Mouse (Mus musculus) embryonic facial prominence, embryonic 15.5 days (tissue): ENCODE results near the gene Kcnb1. TPM values are rescaled to one million over a fixed set of nuclear protein-coding genes. Genes with fewer than 3 reads are reported as not detected.
A peak's percentile ranks its signal among the peaks of the same experiment; 100 is the strongest.

Experiments used
- ATAC-seq: fragments of 200-750 bp; cut with Nextera tagmentation; 2 replicates; pipeline ENCODE4 v1.8.0; 2017; ENCODE audit warnings: low read depth, moderate TSS enrichment; ENCODE audit not compliant: insufficient number of reproducible peaks, low FRiP score, low TSS enrichment
- H3K27ac ChIP-seq: fragments of 300-500 bp; sonication (generic); replicated peaks from 2 replicates; pipeline ENCODE4 v1.5.1; 2015; ENCODE audit warnings: mild to moderate bottlenecking, inconsistent platforms
- H3K27me3 ChIP-seq: fragments of 300-500 bp; sonication (generic); 2 replicates; pipeline ENCODE4 v1.6.1; 2015; ENCODE audit warnings: inconsistent platforms
- H3K36me3 ChIP-seq: fragments of 300-500 bp; sonication (generic); 2 replicates; pipeline ENCODE4 v1.6.1; 2015; ENCODE audit warnings: mild to moderate bottlenecking, inconsistent platforms
- H3K4me1 ChIP-seq: fragments of 300-500 bp; sonication (generic); 2 replicates; pipeline ENCODE4 v1.6.1; 2015; ENCODE audit warnings: inconsistent platforms
- H3K4me2 ChIP-seq: fragments of 300-500 bp; sonication (generic); replicated peaks from 2 replicates; pipeline ENCODE4 v1.6.1; 2015; ENCODE audit warnings: mild to moderate bottlenecking, inconsistent platforms
- H3K4me3 ChIP-seq: fragments of 300-500 bp; sonication (generic); replicated peaks from 2 replicates; pipeline ENCODE4 v1.5.1; 2015; ENCODE audit warnings: mild to moderate bottlenecking, inconsistent platforms
- H3K9ac ChIP-seq: fragments of 300-500 bp; sonication (generic); 2 replicates; pipeline ENCODE4 v1.6.1; 2015; ENCODE audit warnings: inconsistent platforms
- H3K9me3 ChIP-seq: fragments of 300-500 bp; sonication (generic); replicated peaks from 2 replicates; pipeline ENCODE4 v1.6.1; 2016; ENCODE audit warnings: inconsistent platforms
- WGBS: fragments of 180-500 bp; shearing (Covaris S2); methylation state at CpG from one replicate; pipeline ENCODE4 v1.1.7; 2015; 5-methylcytosine and 5-hydroxymethylcytosine counted together
- polyA plus RNA-seq: library from polyadenylated mRNA; unstranded; fragments of >200 nt; fragmentation: Nextera tagmentation; extraction: Ambion mirVana; gene quantifications from 2 replicates; pipeline ENCODE4 v1.2.1, GENCODE M21; 2015

The Kcnb1 gene
- polyA plus RNA-seq, 1 experiment from 2014 or later = 1.2 TPM

DNA sequence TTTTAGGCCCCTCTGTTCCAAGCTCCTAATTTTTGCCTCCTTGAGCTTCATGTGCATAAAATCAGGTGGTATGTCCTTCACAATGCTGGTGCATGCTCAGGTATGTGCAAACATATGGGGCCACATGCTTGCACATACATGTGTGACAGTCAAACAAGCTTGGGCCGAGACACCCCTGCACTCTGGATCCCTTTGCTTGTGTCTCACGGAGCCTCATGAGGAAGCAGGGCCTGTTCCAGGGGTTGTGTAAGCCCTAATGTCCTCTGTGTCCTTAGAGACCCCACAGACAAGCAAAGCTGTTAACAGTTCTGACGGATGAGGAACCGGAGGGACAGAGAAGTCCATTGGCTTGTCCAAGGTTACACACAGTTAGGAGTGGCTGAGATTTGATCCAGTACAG lies 30.2 kb downstream of the Kcnb1 start:
- WGBS = 87% methylated on average over 4 of the region's 4 CpGs
- ATAC-seq = no peak
- Histone ChIP-seq H3K4me1 (peaks cover 26% of the 10 kb centered on the region), H3K4me2 (no peak overlapping the region), H3K9ac (no peak overlapping the region), H3K9me3 (no peaks in the 10 kb centered on the region), H3K4me3 (no peak overlapping the region), H3K27me3 (no peaks in the 10 kb centered on the region), H3K27ac (no peak overlapping the region), H3K36me3 (no peaks in the 10 kb centered on the region)

DNA sequence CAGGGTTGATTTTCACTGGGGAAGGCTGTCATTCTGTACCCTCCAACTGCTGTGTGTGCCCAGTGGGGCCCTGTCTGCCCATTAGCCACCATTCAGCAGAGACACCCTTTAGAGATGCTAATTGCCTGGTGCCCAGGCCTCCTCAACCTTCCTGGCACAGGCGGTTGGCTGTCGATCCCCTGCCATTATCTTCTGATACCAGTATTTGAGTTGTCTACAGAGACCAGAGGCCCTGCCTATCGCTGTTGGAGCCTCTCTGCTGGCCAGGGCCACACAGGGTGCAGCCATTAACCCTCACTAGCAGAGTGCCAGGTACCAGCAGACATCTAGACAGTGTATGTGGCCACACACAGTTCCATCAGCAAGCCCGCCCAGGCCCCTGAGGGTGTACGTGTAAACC lies 31.2 kb downstream of the Kcnb1 start:
- WGBS = 84% methylated on average over 5 of the region's 5 CpGs
- Histone ChIP-seq H3K36me3 (no peaks in the 10 kb centered on the region), H3K4me3 (no peak overlapping the region), H3K27ac (no peak overlapping the region), H3K9me3 (no peaks in the 10 kb centered on the region), H3K4me1 (peaks cover 26% of the 10 kb centered on the region), H3K4me2 (no peak overlapping the region), H3K9ac (no peak overlapping the region), H3K27me3 (no peaks in the 10 kb centered on the region)
- no peak for ATAC-seq

DNA sequence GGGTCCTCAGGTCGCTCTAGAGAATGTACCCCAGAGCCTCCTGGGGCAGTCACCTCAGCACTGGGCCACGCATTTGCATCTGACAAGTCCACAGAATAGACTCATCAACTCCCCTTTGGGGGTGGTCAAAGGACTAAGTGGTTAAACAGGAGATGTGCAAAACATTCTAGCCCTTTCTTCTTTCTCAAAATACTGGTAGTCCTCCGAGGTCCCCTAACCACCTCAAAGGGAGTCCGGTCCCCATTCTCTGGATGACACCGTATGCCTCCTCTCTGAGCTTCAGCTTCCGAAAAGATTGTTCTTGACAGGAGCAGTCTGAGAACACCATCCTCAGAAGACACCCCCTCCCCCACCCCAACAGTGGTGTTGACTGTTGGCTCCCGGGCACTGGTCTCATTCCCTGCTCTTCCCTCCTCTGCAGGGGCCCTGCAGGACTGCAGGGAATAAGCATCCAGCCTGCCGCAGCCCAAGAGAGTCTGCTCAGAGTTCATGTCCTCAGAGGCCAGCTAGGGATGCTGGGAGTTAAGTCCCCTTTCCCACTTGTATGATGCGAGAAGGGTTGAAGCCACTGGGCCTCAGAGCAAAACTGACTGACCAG lies 33.7 kb downstream of the Kcnb1 start:
- H3K9ac ChIP-seq = no peak overlapping the region
- H3K27me3 ChIP-seq = no peaks in the 10 kb centered on the region
- ATAC-seq = no peak
- H3K4me3 ChIP-seq = no peak overlapping the region
- H3K4me1 ChIP-seq = peaks cover 16% of the 10 kb centered on the region
- no peaks in the 10 kb centered on the region for H3K9me3 ChIP-seq
- H3K27ac ChIP-seq = no peak overlapping the region
- 32% methylated on average over 9 of the region's 9 CpGs for WGBS
- no peak overlapping the region for H3K4me2 ChIP-seq
- H3K36me3 ChIP-seq = no peaks in the 10 kb centered on the region

DNA sequence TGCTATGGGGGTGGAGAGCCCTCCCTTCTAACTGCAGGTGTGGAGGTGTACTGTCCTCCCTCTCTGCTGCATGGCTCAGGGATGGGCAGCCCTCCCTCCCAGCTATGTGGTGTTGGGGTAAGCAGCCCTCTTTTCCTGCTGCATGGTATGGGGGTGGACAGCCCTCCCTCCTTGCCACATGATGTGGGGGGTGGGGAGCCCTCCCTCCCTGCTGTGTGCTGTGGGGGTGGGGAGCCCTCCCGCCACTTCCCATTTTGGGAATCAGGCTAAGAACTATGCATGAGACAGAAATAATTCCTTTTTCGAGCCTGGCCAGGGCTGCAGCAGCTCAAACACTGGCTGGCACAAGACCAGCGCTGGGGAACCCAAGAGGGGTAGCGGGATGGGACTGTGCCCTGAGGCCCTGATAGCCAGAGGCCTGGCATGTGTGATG lies 34.4 kb downstream of the Kcnb1 start:
- H3K9ac ChIP-seq = no peak overlapping the region
- no peaks in the 10 kb centered on the region for H3K9me3 ChIP-seq
- H3K4me3 ChIP-seq = no peak overlapping the region
- 22% methylated on average over 4 of the region's 4 CpGs for WGBS
- no peaks in the 10 kb centered on the region for H3K27me3 ChIP-seq
- ATAC-seq = 0 out of 2 replicates have a peak, but pooled peaks have one; percentile 25
- H3K4me2 ChIP-seq = no peak overlapping the region
- no peak overlapping the region for H3K27ac ChIP-seq
- H3K36me3 ChIP-seq = no peaks in the 10 kb centered on the region
- peaks cover 16% of the 10 kb centered on the region for H3K4me1 ChIP-seq

DNA sequence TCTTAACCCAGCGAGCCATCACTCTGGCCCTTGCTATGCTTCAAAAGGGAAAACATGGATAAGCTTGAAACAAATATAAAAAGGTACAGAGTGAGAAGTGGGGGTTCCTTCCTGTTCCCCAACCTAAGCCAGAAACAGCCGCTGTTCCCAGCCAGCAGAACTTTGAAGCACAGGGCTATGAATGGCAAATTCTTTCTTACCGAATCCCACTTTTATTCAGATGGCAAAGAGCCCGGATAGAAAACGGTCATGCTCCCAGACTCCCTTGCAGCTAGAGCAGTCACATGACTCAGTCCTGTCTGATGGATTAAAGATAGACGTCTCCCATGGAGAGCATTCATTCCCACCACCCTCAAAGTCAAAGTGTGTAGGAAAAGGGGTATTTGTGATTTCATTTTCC lies 39.1 kb downstream of the Kcnb1 start:
- Histone ChIP-seq H3K4me3 (no peak overlapping the region), H3K4me2 (no peak overlapping the region), H3K4me1 (peaks cover 9% of the 10 kb centered on the region), H3K9me3 (no peaks in the 10 kb centered on the region), H3K9ac (no peak overlapping the region), H3K36me3 (no peaks in the 10 kb centered on the region), H3K27ac (no peak overlapping the region), H3K27me3 (no peaks in the 10 kb centered on the region)
- ATAC-seq = no peak
- WGBS = 84% methylated on average over 6 of the region's 6 CpGs

DNA sequence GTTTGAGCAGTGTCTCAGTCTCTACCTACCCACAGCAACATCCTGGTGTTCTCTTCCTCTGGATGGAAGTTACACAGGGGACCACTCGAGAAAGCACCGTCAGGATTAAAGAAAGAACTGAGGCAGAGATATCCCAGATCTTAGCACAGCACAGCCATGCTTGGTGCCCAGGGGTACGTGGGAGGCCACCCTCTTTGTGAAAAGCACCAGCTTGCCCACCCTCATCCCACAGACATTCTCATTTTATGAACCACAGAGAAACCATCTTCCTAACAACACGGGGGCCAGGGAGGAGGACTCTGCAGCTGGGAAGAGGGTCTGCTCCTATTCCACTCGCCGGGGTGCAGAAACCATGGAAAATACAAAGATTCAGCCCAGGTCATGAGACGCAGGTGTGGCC lies 39.8 kb downstream of the Kcnb1 start:
- WGBS = 87% methylated on average over 7 of the region's 7 CpGs
- Histone ChIP-seq H3K4me3 (no peak overlapping the region), H3K4me1 (peaks cover 1% of the 10 kb centered on the region; the same call in 1 of the 2 replicates), H3K27me3 (no peaks in the 10 kb centered on the region), H3K9ac (no peak overlapping the region), H3K4me2 (no peak overlapping the region), H3K27ac (no peak overlapping the region), H3K9me3 (no peaks in the 10 kb centered on the region), H3K36me3 (no peaks in the 10 kb centered on the region)
- ATAC-seq = no peak

DNA sequence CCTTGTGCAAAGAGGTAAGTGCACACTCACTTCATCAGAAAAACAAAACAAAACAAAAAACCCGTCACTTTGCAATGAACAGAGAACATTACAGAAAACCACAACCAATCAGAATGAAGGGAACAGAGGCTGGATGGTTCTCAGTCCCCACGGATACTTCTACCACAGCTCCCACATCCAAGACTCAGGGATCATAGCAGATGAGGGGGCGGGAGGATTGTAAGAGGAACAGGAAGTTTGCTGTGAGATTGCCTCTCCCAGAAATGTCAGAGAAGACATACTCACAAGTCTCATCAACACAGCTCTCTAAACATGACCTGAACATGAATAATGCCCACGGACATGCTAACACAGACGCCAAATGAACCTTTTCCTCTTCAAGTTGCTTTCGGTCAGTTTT lies 40.9 kb downstream of the Kcnb1 start:
- Histone ChIP-seq H3K27ac (no peak overlapping the region), H3K27me3 (no peaks in the 10 kb centered on the region), H3K36me3 (no peaks in the 10 kb centered on the region), H3K4me2 (no peak overlapping the region), H3K4me3 (no peak overlapping the region), H3K9me3 (no peaks in the 10 kb centered on the region), H3K4me1 (no peaks in the 10 kb centered on the region), H3K9ac (no peak overlapping the region)
- WGBS = 81% methylated on average over 6 of the region's 6 CpGs
- no peak for ATAC-seq

DNA sequence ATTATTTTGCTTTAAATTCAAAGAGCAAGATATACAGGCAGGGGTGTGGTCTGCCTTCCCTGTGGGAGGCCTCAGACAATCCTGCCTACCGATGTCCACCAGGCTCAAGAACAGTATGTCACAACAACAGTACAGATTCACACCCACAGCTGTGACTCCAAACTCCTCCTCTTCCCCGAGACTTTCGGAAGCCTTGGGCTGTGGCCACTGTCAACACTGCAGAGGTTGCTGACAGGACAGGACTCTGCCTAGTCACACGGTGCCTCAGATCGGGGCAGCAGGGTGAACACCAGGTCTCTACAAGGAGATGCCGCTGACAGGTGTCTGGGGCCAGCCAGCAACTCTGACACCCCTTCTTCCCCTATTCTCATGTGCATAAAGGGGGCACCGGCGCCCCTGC lies 42.2 kb downstream of the Kcnb1 start:
- 69% methylated on average over 8 of the region's 8 CpGs for WGBS
- no peak for ATAC-seq

DNA sequence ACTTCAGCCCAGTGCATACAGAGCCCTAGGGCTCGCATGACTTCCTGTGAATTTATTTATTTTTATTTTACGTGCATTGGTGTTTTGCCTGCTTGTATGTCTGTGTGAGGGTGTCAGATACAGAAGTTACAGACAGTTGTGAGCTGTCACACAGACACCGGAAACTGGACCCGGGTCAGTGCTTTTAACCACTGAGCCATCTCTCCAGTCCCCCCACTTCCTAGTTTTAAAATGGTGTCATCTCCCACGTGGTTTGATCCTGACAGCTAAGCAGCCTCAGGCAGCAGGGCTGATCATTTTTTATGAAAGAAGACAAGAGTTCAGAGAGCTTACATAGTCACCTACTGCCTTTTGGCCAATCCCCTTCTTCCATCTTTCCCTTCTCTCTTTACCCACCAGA lies 44.1 kb downstream of the Kcnb1 start:
- WGBS = 46% methylated on average over 5 of the region's 5 CpGs
- no peak overlapping the region for H3K4me3 ChIP-seq

More for the DNA sequence above, 42.2 kb downstream of the Kcnb1 start:
- H3K27ac ChIP-seq = no peak overlapping the region
- no peaks in the 10 kb centered on the region for H3K9me3 ChIP-seq
- H3K9ac ChIP-seq = no peak overlapping the region
- H3K27me3 ChIP-seq = no peaks in the 10 kb centered on the region
- H3K4me2 ChIP-seq = no peak overlapping the region
- H3K36me3 ChIP-seq = no peaks in the 10 kb centered on the region
- H3K4me1 ChIP-seq = no peaks in the 10 kb centered on the region
- H3K4me3 ChIP-seq = no peak overlapping the region

DNA sequence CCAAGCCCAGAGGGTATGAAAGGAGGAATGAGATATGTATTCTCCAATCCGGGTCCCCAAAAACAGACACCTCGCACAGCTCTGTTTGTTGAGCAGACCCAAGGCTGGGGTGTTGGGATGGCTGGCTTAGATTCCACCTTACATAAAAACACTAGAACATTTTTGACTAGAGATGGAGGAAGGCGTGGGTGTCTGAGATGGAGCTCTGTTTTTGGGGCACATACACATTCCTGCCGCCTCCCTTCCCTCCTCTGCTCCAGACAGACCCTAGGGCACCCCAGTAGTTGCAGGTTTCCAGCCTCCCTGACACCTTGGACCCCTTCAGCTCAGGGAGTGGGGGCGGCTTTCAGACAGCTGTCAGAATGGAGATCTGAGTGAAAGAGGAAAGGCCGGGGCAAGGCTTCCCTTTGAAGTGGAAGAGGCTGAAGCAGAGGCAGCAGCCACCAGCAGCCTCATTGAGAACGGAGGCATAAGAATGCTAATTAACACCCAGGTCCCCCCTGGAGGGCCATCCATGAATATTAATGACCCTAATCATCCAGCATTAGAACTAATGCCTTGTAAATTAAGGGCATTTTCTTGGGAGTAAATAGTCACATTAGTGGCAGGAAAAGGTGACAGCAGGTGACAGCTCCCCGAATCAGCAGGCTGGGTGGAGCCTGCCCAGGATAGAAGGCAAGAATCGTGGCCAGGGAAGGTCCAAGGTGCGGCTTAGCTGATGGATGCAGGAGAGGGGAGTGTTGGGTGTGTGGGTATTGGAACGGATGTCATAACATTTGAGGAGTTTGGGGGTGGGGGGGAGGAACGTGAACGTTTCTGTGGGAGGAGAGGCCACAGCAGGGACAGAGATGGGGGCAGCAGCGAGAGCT lies 45.3 kb downstream of the Kcnb1 start:
- Histone ChIP-seq H3K4me2 (no peak overlapping the region), H3K4me3 (no peak overlapping the region), H3K4me1 (no peaks in the 10 kb centered on the region), H3K9ac (no peak overlapping the region), H3K27ac (no peak overlapping the region), H3K27me3 (no peaks in the 10 kb centered on the region), H3K9me3 (no peaks in the 10 kb centered on the region), H3K36me3 (no peaks in the 10 kb centered on the region)
- ATAC-seq = no peak
- WGBS = 16% methylated on average over 14 of the region's 14 CpGs

More for the DNA sequence above, 44.1 kb downstream of the Kcnb1 start:
- H3K4me1 ChIP-seq = no peaks in the 10 kb centered on the region
- H3K36me3 ChIP-seq = no peaks in the 10 kb centered on the region
- no peaks in the 10 kb centered on the region for H3K27me3 ChIP-seq
- no peak overlapping the region for H3K27ac ChIP-seq
- H3K4me2 ChIP-seq = no peak overlapping the region
- no peak for ATAC-seq
- no peak overlapping the region for H3K9ac ChIP-seq
- H3K9me3 ChIP-seq = no peaks in the 10 kb centered on the region

DNA sequence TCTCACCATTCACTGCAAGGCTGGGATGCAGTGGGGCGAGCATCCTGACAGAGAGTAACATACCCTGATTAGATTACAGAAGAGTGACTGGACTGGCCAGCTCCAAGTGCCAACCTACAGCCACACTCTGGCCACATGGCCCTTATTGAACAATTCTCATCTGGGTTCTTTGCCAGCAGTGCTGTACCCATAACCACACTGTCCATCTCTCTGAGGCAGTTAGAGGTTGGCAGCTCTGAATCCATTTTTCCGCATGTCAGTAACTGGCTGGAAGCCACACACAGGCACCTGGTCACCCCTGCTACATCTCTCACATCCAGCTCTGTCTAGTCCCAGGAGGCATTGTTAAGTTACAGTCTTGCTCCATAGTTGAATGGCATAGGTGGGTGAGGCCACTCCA lies 46.0 kb downstream of the Kcnb1 start:
- Histone ChIP-seq H3K4me1 (no peaks in the 10 kb centered on the region), H3K27ac (no peak overlapping the region), H3K4me2 (no peak overlapping the region), H3K9me3 (no peaks in the 10 kb centered on the region), H3K9ac (no peak overlapping the region), H3K36me3 (no peaks in the 10 kb centered on the region), H3K27me3 (no peaks in the 10 kb centered on the region), H3K4me3 (no peak overlapping the region)
- ATAC-seq = no peak
- WGBS = 65% methylated on average over 2 of the region's 2 CpGs
